ENCODE assay signal across 17 mouse cellular contexts in genomic region chr13:44345094-44345493, GRCm38 (mm10).
"Had no signal": no experiment of that assay in that cellular context is flagged by ENCODE, and none has a peak within 500 bp of the region (broad histone marks: within the 10 kb centered on the region; RNA-seq: fewer than 3 reads in every experiment).

No protein-coding gene starts in this region.

- H3K4me2 ChIP-seq: limb, embryonic 12.5 days; liver, embryonic 13.5 days; lung, embryonic 15.5 days; neural tube, embryonic 15.5 days had no signal

- DNase-seq: layer of hippocampus, adult 9-11 months; layer of hippocampus, postnatal 36 days; liver; liver, embryonic 13.5 days; liver, postnatal 0 days; lung, postnatal 14 days; right cerebral cortex, adult 18-20 months; right cerebral cortex, postnatal 25 days; thymus, postnatal 36 days had no signal

- H3K36me3 ChIP-seq: limb, embryonic 12.5 days; liver, embryonic 13.5 days; lung, embryonic 15.5 days; neural tube, embryonic 15.5 days had no signal

- H3K9me3 ChIP-seq: limb, embryonic 12.5 days; liver, embryonic 13.5 days; lung, embryonic 15.5 days; neural tube, embryonic 15.5 days had no signal

- H3K4me1 ChIP-seq: lung, embryonic 15.5 days; neural tube, embryonic 15.5 days had no signal

- H3K4me3 ChIP-seq: limb, embryonic 12.5 days; liver, embryonic 13.5 days; lung, embryonic 15.5 days; megakaryocyte, embryonic 14.5 days; myocyte; neural tube, embryonic 15.5 days had no signal

- H3K27ac ChIP-seq: hindbrain, postnatal 0 days; kidney, postnatal 0 days; limb, embryonic 12.5 days; liver, embryonic 13.5 days; lung, embryonic 15.5 days; macrophage; neural tube, embryonic 15.5 days had no signal

- H3K9ac ChIP-seq: limb, embryonic 12.5 days; liver, embryonic 13.5 days; liver, postnatal 0 days; lung, embryonic 15.5 days; neural tube, embryonic 15.5 days had no signal

- H3K27me3 ChIP-seq: limb, embryonic 12.5 days; liver, embryonic 13.5 days; lung, embryonic 15.5 days; megakaryocyte, embryonic 14.5 days; neural tube, embryonic 15.5 days had no signal

- ATAC-seq: hindbrain, postnatal 0 days; liver, postnatal 0 days had no signal
